Mouse (Mus musculus): ENCODE results near the gene Primpol. TPM values are rescaled to one million over a fixed set of nuclear protein-coding genes. Genes with fewer than 3 reads are reported as not detected.
A peak's percentile ranks its signal among the peaks of the same experiment; 100 is the strongest.

Primpol gene
- total and polyA plus RNA-seq, 3 experiments: 7.1 to 11.6 TPM; not detected in 1

- TF ChIP-seq CTCF (IDR thresholded peaks at IDR 0.05 in 2 of 3, conservative IDR thresholded peaks at IDR 0.05 in 1 of 3; ENCODE audit: control insufficient read depth in 1 of 3, insufficient read depth in 1 of 3, low read depth in 2 of 3, low read length in 3 of 3, poor library complexity in 1 of 3, severe bottlenecking in 1 of 3) (no peak), NELFE (IDR thresholded peaks at IDR 0.05; ENCODE audit: low read depth, low read length) (no peak), JUND (IDR thresholded peaks at IDR 0.05; ENCODE audit: low read depth, low read length) (no peak), MAZ (IDR thresholded peaks at IDR 0.05; ENCODE audit: low read depth, low read length) (no peak), BHLHE40 (IDR thresholded peaks at IDR 0.05; ENCODE audit: borderline replicate concordance, low read depth, low read length) (peak; percentile 22; the same call in 1 of the 2 replicates), ZKSCAN1 (IDR thresholded peaks at IDR 0.05; ENCODE audit: low read depth, low read length) (no peak), RCOR1 (IDR thresholded peaks at IDR 0.05; ENCODE audit: low read depth, low read length) (peak; percentile 95), E2F4 (IDR thresholded peaks at IDR 0.05; ENCODE audit: borderline replicate concordance, low read depth, low read length) (no peak), EP300 (IDR thresholded peaks at IDR 0.05; ENCODE audit: low read depth in 1 of 2, low read length in 2 of 2) (peak; percentile 88 to 99), ETS1 (IDR thresholded peaks at IDR 0.05; ENCODE audit: low read depth, low read length) (peak; percentile 94), KAT2A (conservative IDR thresholded peaks at IDR 0.05; ENCODE audit: low read depth, low read length) (no peak), ZNF384 (IDR thresholded peaks at IDR 0.05; ENCODE audit: low read depth, low read length) (no peak), RAD21 (IDR thresholded peaks at IDR 0.05; ENCODE audit: low read depth, low read length) (no peak), GATA1 (IDR thresholded peaks at IDR 0.05; ENCODE audit: low read depth, low read length) (peak; percentile 98), POLR2A (IDR thresholded peaks at IDR 0.05; ENCODE audit: control insufficient read depth in 1 of 2, insufficient read depth in 1 of 2, low read depth in 1 of 2, low read length in 2 of 2, poor library complexity in 1 of 2) (peak in 1 of 2 experiments; percentile 69; a peak in 2 of 4 replicates), CHD2 (IDR thresholded peaks at IDR 0.05; ENCODE audit: low read length) (no peak), MYB (IDR thresholded peaks at IDR 0.05; ENCODE audit: low read depth, low read length) (no peak)
These were observed 21.4 kb downstream of the Primpol start (continued) for GRCm38 (mm10) chr8:46595593-46595992.

GRCm38 (mm10) chr8:46593772-46594171 is 23.2 kb downstream of the Primpol start:
- Histone ChIP-seq H3K36me3 (ENCODE audit: control insufficient read depth in 1 of 2, insufficient read depth in 2 of 2, low read length in 2 of 2) (peaks cover 0 to 80% of the 10 kb centered on the region in 2 experiments; a peak in 2 of 4 replicates), H3K9me3 (replicated peaks; ENCODE audit: insufficient read depth, low read length) (no peaks in the 10 kb centered on the region), H3K9ac (ENCODE audit: control insufficient read depth, low read depth, low read length, poor library complexity, severe bottlenecking) (no peak overlapping the region), H3K27me3 (ENCODE audit: control insufficient read depth in 1 of 2, insufficient read depth in 2 of 2, low read length in 2 of 2) (no peaks in the 10 kb centered on the region), H3K79me2 (ENCODE audit: control insufficient read depth, insufficient read depth, low read length, poor library complexity) (no peaks in the 10 kb centered on the region; the same call in 1 of the 2 replicates), H3K27ac (ENCODE audit: control insufficient read depth, low read depth, low read length) (peak overlapping the region; percentile 43; the same call in 1 of the 2 replicates), H3K4me3 (ENCODE audit: control insufficient read depth in 1 of 2, insufficient read depth in 1 of 2, low read depth in 2 of 2, low read length in 2 of 2) (no peak overlapping the region), H3K4me1 (ENCODE audit: control insufficient read depth in 1 of 2, insufficient read depth in 2 of 2, low read length in 2 of 2) (peaks cover 28 to 66% of the 10 kb centered on the region in 2 experiments)
- peak; percentile 51 for DNase-seq (ENCODE audit: low read depth, low spot score)
- TF ChIP-seq POLR2AphosphoS2 (IDR thresholded peaks at IDR 0.05; ENCODE audit: low read length) (no peak), MXI1 (IDR thresholded peaks at IDR 0.05; ENCODE audit: low read depth, low read length) (no peak; the same call in 1 of the 2 replicates), TCF12 (IDR thresholded peaks at IDR 0.05; ENCODE audit: low read depth, low read length) (no peak), ZC3H11A (IDR thresholded peaks at IDR 0.05; ENCODE audit: low read depth, low read length) (no peak), TBP (IDR thresholded peaks at IDR 0.05; ENCODE audit: low read depth, low read length) (no peak), E2F4 (IDR thresholded peaks at IDR 0.05; ENCODE audit: borderline replicate concordance, low read depth, low read length) (no peak), SIN3A (IDR thresholded peaks at IDR 0.05; ENCODE audit: low read length) (peak; percentile 41; the same call in 1 of the 2 replicates), MAX (IDR thresholded peaks at IDR 0.05; ENCODE audit: low read length) (0 out of 2 replicates have a peak, but pooled peaks have one; percentile 27), ELF1 (IDR thresholded peaks at IDR 0.05; ENCODE audit: low read depth, low read length) (no peak), ETS1 (IDR thresholded peaks at IDR 0.05; ENCODE audit: low read depth, low read length) (peak; percentile 41; the same call in 1 of the 2 replicates), MAFK (IDR thresholded peaks at IDR 0.05; ENCODE audit: borderline replicate concordance, low read depth, low read length) (no peak), TAL1 (IDR thresholded peaks at IDR 0.05; ENCODE audit: low read length) (no peak), MYC (IDR thresholded peaks at IDR 0.05; ENCODE audit: low read depth, low read length) (no peak), CHD2 (IDR thresholded peaks at IDR 0.05; ENCODE audit: low read length) (no peak), ZKSCAN1 (IDR thresholded peaks at IDR 0.05; ENCODE audit: low read depth, low read length) (no peak), GATA1 (IDR thresholded peaks at IDR 0.05; ENCODE audit: low read depth, low read length) (peak; percentile 32; the same call in 1 of the 2 replicates), SMC3 (IDR thresholded peaks at IDR 0.05; ENCODE audit: low read depth, low read length) (no peak), EP300 (IDR thresholded peaks at IDR 0.05; ENCODE audit: low read depth in 1 of 2, low read length in 2 of 2) (peak; percentile 27 to 65; a peak in 3 of 4 replicates), CTCF (IDR thresholded peaks at IDR 0.05 in 2 of 3, conservative IDR thresholded peaks at IDR 0.05 in 1 of 3; ENCODE audit: control insufficient read depth in 1 of 3, insufficient read depth in 1 of 3, low read depth in 2 of 3, low read length in 3 of 3, poor library complexity in 1 of 3, severe bottlenecking in 1 of 3) (no peak), UBTF (IDR thresholded peaks at IDR 0.05; ENCODE audit: borderline replicate concordance, insufficient read depth, low read depth, low read length) (no peak), ZNF384 (IDR thresholded peaks at IDR 0.05; ENCODE audit: low read depth, low read length) (no peak), NELFE (IDR thresholded peaks at IDR 0.05; ENCODE audit: low read depth, low read length) (no peak), USF1 (IDR thresholded peaks at IDR 0.05; ENCODE audit: low read depth, low read length) (no peak)
